Mouse (Mus musculus): ENCODE data around the gene Atp5s. TPM values are rescaled to one million over a fixed set of nuclear protein-coding genes. Genes with fewer than 3 reads are reported as not detected.

Gene Atp5s
- polyA plus RNA-seq, 1 experiment from 2014 or later: 31.1 TPM

DNA sequence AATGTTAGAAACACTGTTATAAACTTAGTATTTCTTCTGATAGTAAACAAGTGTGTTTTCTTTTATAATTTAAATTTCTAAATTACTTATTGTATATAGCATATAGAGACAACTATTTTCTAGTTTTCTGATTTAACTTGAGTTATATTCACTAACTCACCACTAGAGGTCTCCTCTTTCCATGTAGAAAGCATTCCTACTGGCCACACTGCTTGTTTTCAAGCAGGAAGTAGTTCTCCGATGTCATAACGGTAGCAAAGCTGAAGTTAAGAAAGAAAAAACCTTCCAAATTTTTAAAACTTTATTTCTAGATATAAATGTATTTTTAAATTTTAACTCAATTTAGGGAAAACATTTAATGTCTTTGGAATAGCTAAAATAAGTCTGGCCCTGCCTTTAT is 8.8 kb downstream of the Atp5s start:
- H3K27ac ChIP-seq (ENCODE audit: poor library complexity, severe bottlenecking): no peak overlapping the region
- ATAC-seq (ENCODE audit: insufficient number of reproducible peaks, low FRiP score): peak; percentile 45; the same call in 1 of the 2 replicates
- no peaks in the 10 kb centered on the region for H3K9me3 ChIP-seq (replicated peaks)
- H3K27me3 ChIP-seq (replicated peaks): no peaks in the 10 kb centered on the region
- H3K36me3 ChIP-seq: no peaks in the 10 kb centered on the region
- H3K4me3 ChIP-seq: no peak overlapping the region
- H3K9ac ChIP-seq: no peak overlapping the region
- 0 out of 2 replicates have a peak, but pooled peaks cover 3% of the 10 kb centered on the region for H3K4me1 ChIP-seq (replicated peaks)
- WGBS: 7% methylated on average over 2 of the region's 2 CpGs
- H3K4me2 ChIP-seq: no peak overlapping the region

GRCm38 (mm10) chr12:69733923-69734322 is 9.2 kb downstream of the Atp5s start:
- H3K9me3 ChIP-seq (replicated peaks): no peaks in the 10 kb centered on the region
- no peak for ATAC-seq (ENCODE audit: insufficient number of reproducible peaks, low FRiP score)
- H3K4me2 ChIP-seq: no peak overlapping the region

GRCm38 (mm10) chr12:69741965-69742364 is 17.2 kb downstream of the Atp5s start:
- Histone ChIP-seq H3K9me3 (replicated peaks) (no peaks in the 10 kb centered on the region), H3K36me3 (peaks cover 2% of the 10 kb centered on the region; the same call in 1 of the 2 replicates), H3K27ac (ENCODE audit: poor library complexity, severe bottlenecking) (no peak overlapping the region), H3K27me3 (replicated peaks) (no peaks in the 10 kb centered on the region), H3K4me3 (no peak overlapping the region), H3K9ac (no peak overlapping the region), H3K4me2 (no peak overlapping the region), H3K4me1 (replicated peaks) (0 out of 2 replicates have a peak, but pooled peaks cover 3% of the 10 kb centered on the region)
- no peak for ATAC-seq (ENCODE audit: insufficient number of reproducible peaks, low FRiP score)
- 78% methylated on average over 5 of the region's 5 CpGs for WGBS

More at GRCm38 (mm10) chr12:69733923-69734322, 9.2 kb downstream of the Atp5s start:
- H3K4me3 ChIP-seq: no peak overlapping the region
- H3K9ac ChIP-seq: peak overlapping the region; percentile 57; the same call in 1 of the 2 replicates
- H3K27me3 ChIP-seq (replicated peaks): no peaks in the 10 kb centered on the region
- H3K4me1 ChIP-seq (replicated peaks): 0 out of 2 replicates have a peak, but pooled peaks cover 3% of the 10 kb centered on the region
- no peak overlapping the region for H3K27ac ChIP-seq (ENCODE audit: poor library complexity, severe bottlenecking)
- H3K36me3 ChIP-seq: no peaks in the 10 kb centered on the region
- 69% methylated on average over 3 of the region's 3 CpGs for WGBS

GRCm38 (mm10) chr12:69744138-69744537 is 19.4 kb downstream of the Atp5s start:
- Histone ChIP-seq H3K4me1 (replicated peaks) (0 out of 2 replicates have a peak, but pooled peaks cover 3% of the 10 kb centered on the region), H3K36me3 (peaks cover 21% of the 10 kb centered on the region), H3K27me3 (replicated peaks) (no peaks in the 10 kb centered on the region), H3K4me3 (no peak overlapping the region), H3K9ac (no peak overlapping the region), H3K27ac (ENCODE audit: poor library complexity, severe bottlenecking) (no peak overlapping the region), H3K4me2 (no peak overlapping the region), H3K9me3 (replicated peaks) (no peaks in the 10 kb centered on the region)
- no peak for ATAC-seq (ENCODE audit: insufficient number of reproducible peaks, low FRiP score)
- WGBS: 56% methylated on average over 5 of the region's 5 CpGs

- no peaks in the 10 kb centered on the region for H3K27me3 ChIP-seq (replicated peaks)
- H3K9ac ChIP-seq: no peak overlapping the region
- ATAC-seq (ENCODE audit: insufficient number of reproducible peaks, low FRiP score): no peak
- no peaks in the 10 kb centered on the region for H3K9me3 ChIP-seq (replicated peaks)
- peaks cover 28% of the 10 kb centered on the region for H3K36me3 ChIP-seq
- peaks cover 15% of the 10 kb centered on the region for H3K4me1 ChIP-seq (replicated peaks)
- H3K4me3 ChIP-seq: no peak overlapping the region
- 43% methylated on average over 10 of the region's 10 CpGs for WGBS
- H3K27ac ChIP-seq (ENCODE audit: poor library complexity, severe bottlenecking): peak overlapping the region; percentile 41; the same call in 1 of the 2 replicates
- H3K4me2 ChIP-seq: peak overlapping the region; percentile 24
Observed at GRCm38 (mm10) chr12:69751864-69752341, 27.2 kb downstream of the Atp5s start.

DNA sequence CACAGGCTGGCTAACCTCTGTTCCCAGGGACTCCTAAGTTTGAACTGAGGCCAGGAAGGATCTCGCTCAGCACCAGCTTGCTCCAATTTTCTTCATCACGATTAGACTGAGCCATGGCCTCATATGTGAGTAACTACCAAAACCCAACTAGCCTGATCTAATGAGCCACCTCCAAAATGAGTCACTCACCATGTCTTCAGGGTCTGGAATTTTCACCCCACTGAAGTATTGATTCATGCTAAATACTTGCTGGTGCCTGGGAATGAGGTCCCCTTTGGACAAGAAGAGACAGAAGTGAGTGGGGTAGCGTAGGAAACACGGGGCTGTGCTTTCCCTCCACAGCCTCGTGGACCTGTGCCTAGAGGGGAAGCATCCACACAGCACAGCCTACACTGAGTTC is 29.2 kb downstream of the Atp5s start:
- Histone ChIP-seq H3K9me3 (replicated peaks) (no peaks in the 10 kb centered on the region), H3K4me3 (no peak overlapping the region), H3K27me3 (replicated peaks) (no peaks in the 10 kb centered on the region), H3K4me2 (no peak overlapping the region), H3K9ac (no peak overlapping the region), H3K36me3 (peaks cover 11% of the 10 kb centered on the region), H3K4me1 (replicated peaks) (peaks cover 21% of the 10 kb centered on the region), H3K27ac (ENCODE audit: poor library complexity, severe bottlenecking) (no peak overlapping the region)
- WGBS: 81% methylated on average over 5 of the region's 5 CpGs
- no peak for ATAC-seq (ENCODE audit: insufficient number of reproducible peaks, low FRiP score)

DNA sequence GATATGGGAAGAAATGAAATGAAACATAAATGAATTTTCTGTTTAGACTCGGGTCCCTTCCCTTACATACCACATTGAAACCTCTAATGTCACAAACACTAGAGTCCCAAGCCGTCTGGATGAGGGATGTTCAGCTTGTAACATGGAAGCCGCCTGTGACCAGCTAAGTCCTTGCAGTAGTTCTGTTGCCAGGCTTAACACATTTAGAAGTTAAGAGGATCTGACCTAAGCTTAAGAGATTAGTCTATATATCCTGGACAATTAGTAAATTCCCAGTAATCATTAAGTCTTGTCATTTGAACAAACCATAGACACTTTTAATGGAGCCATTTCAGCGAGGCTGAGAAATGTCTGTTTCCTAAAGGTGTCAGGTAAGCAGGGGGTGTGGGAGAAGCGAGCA is 31.3 kb downstream of the Atp5s start:
- no peak overlapping the region for H3K9ac ChIP-seq
- H3K9me3 ChIP-seq (replicated peaks): no peaks in the 10 kb centered on the region
- 69% methylated on average over 5 of the region's 5 CpGs for WGBS
- peaks cover 27% of the 10 kb centered on the region for H3K4me1 ChIP-seq (replicated peaks)
- H3K27ac ChIP-seq (ENCODE audit: poor library complexity, severe bottlenecking): no peak overlapping the region
- no peaks in the 10 kb centered on the region for H3K27me3 ChIP-seq (replicated peaks)
- H3K4me3 ChIP-seq: no peak overlapping the region
- H3K4me2 ChIP-seq: peak overlapping the region; percentile 40; the same call in 1 of the 2 replicates
- ATAC-seq (ENCODE audit: insufficient number of reproducible peaks, low FRiP score): no peak
- H3K36me3 ChIP-seq: peaks cover 5% of the 10 kb centered on the region; the same call in 1 of the 2 replicates

DNA sequence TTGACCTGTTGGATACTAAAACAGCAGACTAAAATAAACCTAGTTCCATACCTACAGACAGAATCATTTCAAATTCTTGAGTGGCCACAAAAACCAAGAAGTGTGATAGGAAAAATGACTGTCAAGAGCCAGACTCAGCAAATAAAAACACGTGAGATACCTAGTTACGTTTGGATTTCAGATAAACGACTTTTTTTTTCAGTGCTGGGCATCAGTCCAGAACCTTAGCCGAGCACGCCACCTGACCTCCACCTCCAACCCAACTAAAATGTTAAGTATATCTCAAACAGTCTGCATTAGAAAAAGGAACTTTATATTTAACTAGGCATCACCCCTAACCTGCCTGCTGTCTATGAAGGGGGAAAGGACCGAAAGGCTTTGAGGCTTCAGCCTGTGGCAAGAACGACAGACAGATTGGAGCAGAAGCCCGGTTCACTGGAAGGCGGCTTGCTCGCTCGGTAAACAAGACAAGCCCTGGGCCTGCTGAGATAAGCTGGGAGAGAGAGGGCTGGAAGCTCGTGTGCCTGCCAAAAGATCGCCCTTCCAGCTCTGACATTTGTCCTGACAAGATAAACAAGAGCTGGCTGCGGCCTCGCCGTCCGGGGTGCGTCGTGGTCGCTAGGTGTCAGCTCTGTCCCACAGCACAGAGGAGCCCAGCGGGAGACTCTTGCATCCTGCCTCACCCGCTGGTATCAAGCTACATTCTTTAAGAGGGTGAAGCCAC is 32.8 kb downstream of the Atp5s start:
- H3K27ac ChIP-seq (ENCODE audit: poor library complexity, severe bottlenecking): peak overlapping the region; percentile 97
- H3K4me1 ChIP-seq (replicated peaks): peaks cover 17% of the 10 kb centered on the region
- H3K9ac ChIP-seq: peak overlapping the region; percentile 62; the same call in 1 of the 2 replicates
- H3K27me3 ChIP-seq (replicated peaks): no peaks in the 10 kb centered on the region
- ATAC-seq (ENCODE audit: insufficient number of reproducible peaks, low FRiP score): peak; percentile 90
- H3K9me3 ChIP-seq (replicated peaks): no peaks in the 10 kb centered on the region
- peak overlapping the region; percentile 48 for H3K4me3 ChIP-seq
- H3K36me3 ChIP-seq: peaks cover 5% of the 10 kb centered on the region; the same call in 1 of the 2 replicates
- WGBS: 1% methylated on average over 22 of the region's 22 CpGs
- peak overlapping the region; percentile 79 for H3K4me2 ChIP-seq

DNA sequence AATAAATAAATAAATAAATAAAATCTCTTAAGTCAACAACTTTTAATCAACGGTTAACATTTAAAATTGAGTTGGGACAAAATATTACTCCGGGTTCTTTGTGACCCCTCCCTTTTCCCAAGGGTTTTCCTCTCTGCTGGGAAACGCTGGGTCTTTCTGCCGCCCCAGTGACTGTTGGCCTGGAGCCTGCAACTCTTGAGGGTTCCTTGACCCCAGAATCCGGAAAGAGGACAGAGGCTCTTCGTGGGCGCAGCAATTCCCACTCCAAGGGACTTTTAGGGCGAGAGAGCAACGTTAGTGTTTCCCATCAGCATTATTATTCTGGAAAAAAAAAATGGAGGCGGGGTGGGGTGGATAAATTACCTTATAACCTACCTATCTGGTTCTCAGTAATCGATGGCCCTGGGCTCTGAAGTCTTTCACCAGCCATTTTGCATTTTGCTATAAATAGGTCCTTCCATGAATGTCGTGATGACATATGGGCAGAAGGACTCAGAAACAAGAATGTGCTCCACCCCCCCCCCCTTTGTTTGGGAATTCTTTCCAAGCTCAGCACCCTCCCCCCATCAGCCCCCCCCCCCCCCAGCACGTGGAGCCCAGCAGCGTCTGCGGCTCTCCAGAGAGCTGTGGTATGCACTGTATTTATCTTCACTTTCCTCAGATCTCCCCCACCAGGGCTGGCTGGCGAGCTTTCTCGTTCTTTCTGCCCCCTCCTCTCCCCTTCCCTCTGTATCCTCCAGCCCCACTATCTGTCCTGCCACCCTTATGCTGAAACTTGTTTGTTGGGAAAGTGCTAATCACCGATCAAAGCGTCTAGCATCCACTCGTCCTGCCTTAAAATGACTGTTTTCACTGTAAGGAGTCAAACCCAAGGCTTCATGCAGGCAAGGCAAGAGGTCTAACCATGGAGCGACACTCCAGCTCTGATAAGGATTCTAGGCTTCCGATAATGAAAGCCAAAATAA is 33.8 kb downstream of the Atp5s start:
- peaks cover 4% of the 10 kb centered on the region; the same call in 1 of the 2 replicates for H3K36me3 ChIP-seq
- H3K27ac ChIP-seq (ENCODE audit: poor library complexity, severe bottlenecking): peak overlapping the region; percentile 97
- peak overlapping the region; percentile 48 for H3K4me3 ChIP-seq
- peak; percentile 54 for ATAC-seq (ENCODE audit: insufficient number of reproducible peaks, low FRiP score)
- peaks cover 17% of the 10 kb centered on the region for H3K4me1 ChIP-seq (replicated peaks)
- H3K9ac ChIP-seq: peak overlapping the region; percentile 74; the same call in 1 of the 2 replicates
- no peaks in the 10 kb centered on the region for H3K27me3 ChIP-seq (replicated peaks)
- H3K9me3 ChIP-seq (replicated peaks): no peaks in the 10 kb centered on the region
- peak overlapping the region; percentile 79 for H3K4me2 ChIP-seq
- 1% methylated on average over 22 of the region's 22 CpGs for whole genome bisulfite sequencing

DNA sequence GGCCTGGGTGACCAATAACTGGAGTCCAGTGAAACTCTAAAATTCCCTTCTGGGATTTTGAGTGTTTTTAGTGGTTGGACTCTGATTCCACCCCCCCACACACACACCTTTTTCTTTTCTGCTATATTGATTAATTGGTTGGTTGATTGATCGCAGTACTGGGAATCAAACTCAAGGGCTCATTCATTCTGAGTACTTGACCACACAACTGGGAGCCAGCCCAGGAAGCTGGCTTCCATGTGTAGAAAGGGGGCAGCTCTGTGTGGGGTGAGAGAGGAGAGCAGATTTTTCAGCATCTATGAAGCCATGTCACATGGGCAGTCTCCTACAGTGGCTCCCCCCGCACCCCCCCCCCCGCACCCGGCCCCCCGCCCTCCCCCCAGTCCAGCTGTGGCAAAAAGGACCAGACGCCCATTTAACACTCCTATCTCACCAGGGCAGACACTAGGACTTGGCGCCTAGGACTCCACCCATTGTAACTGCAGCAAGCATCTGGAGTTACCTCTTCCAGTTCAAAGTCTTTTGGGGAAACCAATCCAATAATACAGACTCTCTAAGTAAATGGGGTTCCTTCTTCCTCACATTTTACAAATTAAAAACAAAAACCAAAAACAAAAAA is 34.6 kb downstream of the Atp5s start:
- Histone ChIP-seq H3K4me3 (peak overlapping the region; percentile 48; the same call in 1 of the 2 replicates), H3K27me3 (replicated peaks) (no peaks in the 10 kb centered on the region), H3K4me1 (replicated peaks) (peaks cover 17% of the 10 kb centered on the region), H3K4me2 (peak overlapping the region; percentile 79), H3K9me3 (replicated peaks) (no peaks in the 10 kb centered on the region), H3K9ac (no peak overlapping the region), H3K36me3 (no peaks in the 10 kb centered on the region), H3K27ac (ENCODE audit: poor library complexity, severe bottlenecking) (peak overlapping the region; percentile 97)
- peak; percentile 85 for ATAC-seq (ENCODE audit: insufficient number of reproducible peaks, low FRiP score)
- 19% methylated on average over 7 of the region's 7 CpGs for WGBS

All from heart, embryonic 12.5 days (tissue).